Comparison of ENCODE assay signal across 15 mouse cellular contexts in genomic region chr4:101240163-101240874, GRCm38 (mm10). TPM values are rescaled to one million over a fixed set of nuclear protein-coding genes. Genes with fewer than 3 reads are reported as not detected.
DNase-seq lines count a peak whose midpoint lies in the region; ATAC-seq and TF ChIP-seq lines count a peak whose summit lies in the region.
"Had no signal": no experiment of that assay in that cellular context is flagged by ENCODE, and none has a peak within 500 bp of the region (broad histone marks: within the 10 kb centered on the region; RNA-seq: fewer than 3 reads in every experiment).

No protein-coding gene starts in this region.

- H3K36me3 ChIP-seq in forebrain, embryonic 11.5 days (ENCODE audit: control insufficient read depth, insufficient read depth, low read length) = no peaks in the 10 kb centered on the region
- H3K36me3 ChIP-seq in forebrain, embryonic 16.5 days (ENCODE audit: control insufficient read depth, insufficient read depth) = no peaks in the 10 kb centered on the region
- H3K36me3 ChIP-seq in G1E (replicated peaks) = peaks cover 31% of the 10 kb centered on the region
- H3K36me3 ChIP-seq in intestine, postnatal 0 days (ENCODE audit: control insufficient read depth, insufficient read depth) = no peaks in the 10 kb centered on the region

- TF ChIP-seq CTCF in layer of hippocampus, adult 2 months (conservative IDR thresholded peaks at IDR 0.05) = no peak
- TF ChIP-seq CTCF in G1E (IDR thresholded peaks at IDR 0.05; ENCODE audit: low read depth, low read length) = no peak
- TF ChIP-seq CTCF in intestine, postnatal 0 days (IDR thresholded peaks at IDR 0.05; ENCODE audit: low read depth) = 0 out of 2 replicates have a peak, but pooled peaks have one; percentile 10

- 0 out of 2 replicates have a peak, but pooled peaks have one; percentile 15 for ATAC-seq in forebrain, embryonic 11.5 days (replicated peaks; ENCODE audit: low FRiP score)
- no peak for ATAC-seq in forebrain, embryonic 16.5 days
- no peak for ATAC-seq in G1E (ENCODE audit: extremely low read depth, insufficient number of reproducible peaks, low FRiP score, poor library complexity, severe bottlenecking)
- ATAC-seq in intestine, postnatal 0 days = no peak

- no peak for DNase-seq in forebrain, embryonic 11.5 days (ENCODE audit: low spot score)
- no peak for DNase-seq in layer of hippocampus, adult 2 months (ENCODE audit: low spot score in 2 of 2)
- no peak for DNase-seq in layer of hippocampus, adult 11-12 months (ENCODE audit: low spot score)
- DNase-seq in G1E (ENCODE audit: low spot score) = no peak
- no peak for DNase-seq in B cell, adult 2 months
- DNase-seq in adrenal gland, adult (ENCODE audit: inconsistent age in 2 of 2, low spot score in 1 of 2) = no peak
- DNase-seq: adrenal gland, postnatal 25 days; kidney, postnatal 25 days; lung, postnatal 14 days; spleen, adult 18-20 months; thymus, adult 18-20 months had no signal

- whole genome bisulfite sequencing in forebrain, embryonic 11.5 days = 87% methylated on average over 5 of the region's 5 CpGs
- WGBS in forebrain, embryonic 16.5 days = 90% methylated on average over 5 of the region's 5 CpGs
- 88% methylated on average over 5 of the region's 5 CpGs for WGBS in intestine, postnatal 0 days

- H3K4me1 ChIP-seq in forebrain, embryonic 11.5 days (replicated peaks; ENCODE audit: control insufficient read depth, insufficient read depth, low read length) = no peaks in the 10 kb centered on the region
- H3K4me1 ChIP-seq in forebrain, embryonic 16.5 days (replicated peaks; ENCODE audit: control insufficient read depth, insufficient read depth, low read length) = no peaks in the 10 kb centered on the region
- peaks cover 80% of the 10 kb centered on the region for H3K4me1 ChIP-seq in G1E (ENCODE audit: insufficient read depth, low read depth, low read length)
- peaks cover 5% of the 10 kb centered on the region; the same call in 1 of the 2 replicates for H3K4me1 ChIP-seq in intestine, postnatal 0 days (replicated peaks; ENCODE audit: control insufficient read depth, insufficient read depth, low read length)

- H3K4me2 ChIP-seq in forebrain, embryonic 11.5 days (ENCODE audit: low read depth, low read length, severe bottlenecking) = no peak overlapping the region
- no peak overlapping the region for H3K4me2 ChIP-seq in forebrain, embryonic 16.5 days (ENCODE audit: low read length)
- no peak overlapping the region for H3K4me2 ChIP-seq in intestine, postnatal 0 days (replicated peaks; ENCODE audit: low read depth)

- no peak overlapping the region for H3K4me3 ChIP-seq in forebrain, embryonic 11.5 days (ENCODE audit: low read depth, low read length)
- no peak overlapping the region for H3K4me3 ChIP-seq in forebrain, embryonic 16.5 days (replicated peaks; ENCODE audit: low read length)
- H3K4me3 ChIP-seq in layer of hippocampus, adult 2 months = no peak overlapping the region
- H3K4me3 ChIP-seq in G1E (ENCODE audit: low read depth, low read length) = peak overlapping the region; percentile 48; the same call in 1 of the 2 replicates
- no peak overlapping the region for H3K4me3 ChIP-seq in intestine, postnatal 0 days (ENCODE audit: low read depth, low read length)
- H3K4me3 ChIP-seq: left cerebral cortex, adult 2 months; myocyte had no signal

- H3K27me3 ChIP-seq in forebrain, embryonic 11.5 days (ENCODE audit: control insufficient read depth, insufficient read depth, low read length) = no peaks in the 10 kb centered on the region
- H3K27me3 ChIP-seq in forebrain, embryonic 16.5 days (replicated peaks; ENCODE audit: control insufficient read depth, insufficient read depth, low read length) = no peaks in the 10 kb centered on the region
- H3K27me3 ChIP-seq in G1E (ENCODE audit: insufficient read depth, low read length) = no peaks in the 10 kb centered on the region
- H3K27me3 ChIP-seq in intestine, postnatal 0 days (replicated peaks; ENCODE audit: control insufficient read depth, insufficient read depth, low read length) = no peaks in the 10 kb centered on the region

- H3K9ac ChIP-seq in forebrain, embryonic 11.5 days (ENCODE audit: low read length) = no peak overlapping the region
- H3K9ac ChIP-seq in forebrain, embryonic 16.5 days (replicated peaks; ENCODE audit: low read depth, low read length) = no peak overlapping the region
- H3K9ac ChIP-seq in intestine, postnatal 0 days (ENCODE audit: low read depth, low read length) = no peak overlapping the region

- no peaks in the 10 kb centered on the region for H3K9me3 ChIP-seq in forebrain, embryonic 11.5 days (ENCODE audit: control insufficient read depth, low read length)
- H3K9me3 ChIP-seq in forebrain, embryonic 16.5 days (ENCODE audit: control insufficient read depth, low read length) = no peaks in the 10 kb centered on the region
- no peaks in the 10 kb centered on the region for H3K9me3 ChIP-seq in G1E (replicated peaks)
- H3K9me3 ChIP-seq in intestine, postnatal 0 days (ENCODE audit: control insufficient read depth) = no peaks in the 10 kb centered on the region

- no peak overlapping the region for H3K27ac ChIP-seq in forebrain, embryonic 11.5 days (ENCODE audit: low read depth, low read length)
- H3K27ac ChIP-seq in forebrain, embryonic 16.5 days (ENCODE audit: low read length) = no peak overlapping the region
- H3K27ac ChIP-seq in layer of hippocampus, adult 2 months = 0 out of 2 replicates have a peak overlapping the region, but pooled peaks have one; percentile 46
- no peak overlapping the region for H3K27ac ChIP-seq in intestine, postnatal 0 days (ENCODE audit: low read depth, low read length)
- H3K27ac ChIP-seq: left cerebral cortex, adult 2 months had no signal

RNA-seq across cellular contexts. Expression of gene Jak1, which starts 24.8 kb away (rescaled TPM):
- polyA plus RNA-seq in forebrain, embryonic 11.5 days (2014; fragmentation: Nextera tagmentation; extraction: Ambion mirVana) = 46.6 and 46.7 TPM in 2 replicates
- polyA plus RNA-seq in forebrain, embryonic 16.5 days (2015; fragmentation: Nextera tagmentation; extraction: Ambion mirVana) = 61.5 and 61.6 TPM in 2 replicates
- total RNA-seq in layer of hippocampus, adult 2 months (2021) = 100 to 1,000 TPM; 124 to 128 TPM
- 102 and 129 TPM in 2 replicates for total RNA-seq in G1E (2014; fragmentation: Nextera tagmentation)
- 71.6 and 89.5 TPM in 2 replicates for total RNA-seq in G1E (2017)
- 253 and 263 TPM in 2 replicates for polyA plus RNA-seq in G1E (2012)
- 44.7 and 46.3 TPM in 2 replicates for polyA plus RNA-seq in intestine, postnatal 0 days (2015; fragmentation: Nextera tagmentation; extraction: Ambion mirVana)
